Mouse (Mus musculus) E14TG2a.4 (cell line): ENCODE data around the gene Rab11fip3.

Experiments
- CTCF ChIP-seq: conservative IDR thresholded peaks from 2 replicates; pipeline ENCODE4 v1.5.1; 2014; ENCODE audit warnings: low read length
- NANOG ChIP-seq: IDR thresholded peaks from 2 replicates; pipeline ENCODE4 v1.6.1; 2014; ENCODE audit warnings: borderline replicate concordance, low read length, mixed read lengths

- TF ChIP-seq CTCF (no peak), NANOG (no peak)
Observed at GRCm38 (mm10) chr17:25951803-25952623, 117.3 kb downstream of the Rab11fip3 start, which contains the start of gene A930017K11Rik.
